Mouse (Mus musculus) heart, embryonic 15.5 days (tissue): ENCODE results near the gene Pex11a. TPM values are rescaled to one million over a fixed set of nuclear protein-coding genes. Genes with fewer than 3 reads are reported as not detected.
A peak's percentile ranks its signal among the peaks of the same experiment; 100 is the strongest.
"Not testable (repeated sequence)": the region's sequence is repeated elsewhere in the genome, so short reads cannot be mapped to it uniquely, and the experiment has no call there.

Experiments
- ATAC-seq: fragments of 200-750 bp; cut with Nextera tagmentation; replicated peaks from 2 replicates; pipeline ENCODE4 v1.8.0; 2017; ENCODE audit warnings: low read depth, moderate TSS enrichment; ENCODE audit not compliant: insufficient number of reproducible peaks, insufficient read depth, low FRiP score
- H3K27ac ChIP-seq: fragments of 300-500 bp; sonication (generic); 2 replicates; pipeline ENCODE4 v1.5.1; 2015; ENCODE audit warnings: mild to moderate bottlenecking, inconsistent platforms
- H3K27me3 ChIP-seq: fragments of 300-500 bp; sonication (generic); 2 replicates; pipeline ENCODE4 v1.6.1; 2015; ENCODE audit warnings: inconsistent platforms
- H3K36me3 ChIP-seq: fragments of 300-500 bp; sonication (generic); 2 replicates; pipeline ENCODE4 v1.6.1; 2015; ENCODE audit warnings: mild to moderate bottlenecking, inconsistent platforms
- H3K4me1 ChIP-seq: fragments of 300-500 bp; sonication (generic); replicated peaks from 2 replicates; pipeline ENCODE4 v1.6.1; 2015; ENCODE audit warnings: inconsistent platforms
- H3K4me2 ChIP-seq: fragments of 300-500 bp; sonication (generic); 2 replicates; pipeline ENCODE4 v1.6.1; 2015; ENCODE audit warnings: inconsistent platforms, mild to moderate bottlenecking, moderate library complexity
- H3K4me3 ChIP-seq: fragments of 300-500 bp; sonication (generic); 2 replicates; pipeline ENCODE4 v1.5.1; 2015; ENCODE audit warnings: mild to moderate bottlenecking, inconsistent platforms
- H3K9ac ChIP-seq: fragments of 300-500 bp; sonication (generic); 2 replicates; pipeline ENCODE4 v1.6.1; 2015; ENCODE audit warnings: mild to moderate bottlenecking, inconsistent platforms
- H3K9me3 ChIP-seq: fragments of 300-500 bp; sonication (generic); replicated peaks from 2 replicates; pipeline ENCODE4 v1.6.1; 2016; ENCODE audit warnings: inconsistent platforms
- WGBS: fragments of 180-500 bp; shearing (Covaris S2); methylation state at CpG from one replicate; pipeline ENCODE4 v1.1.7; 2015; ENCODE audit warnings: mixed read lengths; 5-methylcytosine and 5-hydroxymethylcytosine counted together
- polyA plus RNA-seq: library from polyadenylated mRNA; unstranded; fragments of >200 nt; fragmentation: Nextera tagmentation; extraction: Ambion mirVana; gene quantifications from 2 replicates; pipeline ENCODE4 v1.2.1, GENCODE M21; 2015

Gene Pex11a
- polyA plus RNA-seq = 5.9 and 8.6 TPM in 2 replicates

GRCm38 (mm10) chr7:79742659-79743536 lies at the start of gene Pex11a, which contains the start of gene Wdr93:
Gene Pex11a, minus strand, starts transcription at chr7:79743131.
Gene Wdr93, plus strand, starts transcription at chr7:79743163.
- peak within 1 kb of the TSS; percentile 79 for H3K9ac ChIP-seq
- H3K4me1 ChIP-seq = peaks cover 4% of the 10 kb centered on the region; the same call in 1 of the 2 replicates
- WGBS = 3% methylated on average over 46 of the region's 46 CpGs
- H3K4me3 ChIP-seq = peak within 1 kb of the TSS; percentile 77
- H3K4me2 ChIP-seq = peak within 1 kb of the TSS; percentile 98
- no peaks in the 10 kb centered on the region for H3K27me3 ChIP-seq
- peak; percentile 43; the same call in 1 of the 2 replicates for ATAC-seq
- H3K36me3 ChIP-seq = no peaks in the 10 kb centered on the region
- no peak within 1 kb of the TSS for H3K27ac ChIP-seq
- no peaks in the 10 kb centered on the region for H3K9me3 ChIP-seq

- ATAC-seq, H3K4me3 ChIP-seq, H3K9ac ChIP-seq, H3K9me3 ChIP-seq, H3K27ac ChIP-seq, H3K36me3 ChIP-seq, H3K4me2 ChIP-seq: not testable (repeated sequence)
- peaks cover 21% of the 10 kb centered on the region for H3K4me1 ChIP-seq
- H3K27me3 ChIP-seq = peaks cover 65% of the 10 kb centered on the region
- 54% methylated on average over 2 of the region's 2 CpGs for WGBS
Measured at GRCm38 (mm10) chr7:79789812-79790211, 46.9 kb upstream of the Pex11a start.

- no peak overlapping the region for H3K27ac ChIP-seq
- peaks cover 7% of the 10 kb centered on the region for H3K4me1 ChIP-seq
- H3K9me3 ChIP-seq = no peaks in the 10 kb centered on the region
- ATAC-seq = peak; percentile 12; the same call in 1 of the 2 replicates
- WGBS = 16% methylated on average over 6 of the region's 6 CpGs
- H3K27me3 ChIP-seq = peaks cover 31% of the 10 kb centered on the region
- no peak overlapping the region for H3K4me2 ChIP-seq
- H3K36me3 ChIP-seq = no peaks in the 10 kb centered on the region
- H3K9ac ChIP-seq = no peak overlapping the region
- no peak overlapping the region for H3K4me3 ChIP-seq
Measured at GRCm38 (mm10) chr7:79786295-79786694, 43.4 kb upstream of the Pex11a start.

GRCm38 (mm10) chr7:79782516-79782855 lies 39.6 kb upstream of the Pex11a start:
- no peak overlapping the region for H3K9ac ChIP-seq
- peaks cover 4% of the 10 kb centered on the region for H3K27me3 ChIP-seq
- no peak overlapping the region for H3K4me3 ChIP-seq
- no peaks in the 10 kb centered on the region for H3K36me3 ChIP-seq
- H3K4me2 ChIP-seq = no peak overlapping the region
- no peak overlapping the region for H3K27ac ChIP-seq
- no peaks in the 10 kb centered on the region for H3K9me3 ChIP-seq
- ATAC-seq = no peak
- 73% methylated on average over 2 of the region's 2 CpGs for WGBS
- H3K4me1 ChIP-seq = peaks cover 15% of the 10 kb centered on the region

- no peak overlapping the region for H3K4me2 ChIP-seq
- H3K27ac ChIP-seq = no peak overlapping the region
- peaks cover 15% of the 10 kb centered on the region for H3K4me1 ChIP-seq
- H3K9me3 ChIP-seq = no peaks in the 10 kb centered on the region
- no peak overlapping the region for H3K4me3 ChIP-seq
- no peak overlapping the region for H3K9ac ChIP-seq
- WGBS = 75% methylated on average over 11 of the region's 11 CpGs
- no peaks in the 10 kb centered on the region for H3K27me3 ChIP-seq
- no peak for ATAC-seq
- H3K36me3 ChIP-seq = no peaks in the 10 kb centered on the region
Measured at GRCm38 (mm10) chr7:79781826-79782515, 39.0 kb upstream of the Pex11a start.

GRCm38 (mm10) chr7:79780647-79781626 lies 38.0 kb upstream of the Pex11a start:
- Histone ChIP-seq H3K4me1 (peaks cover 12% of the 10 kb centered on the region), H3K9me3 (no peaks in the 10 kb centered on the region), H3K4me3 (peak overlapping the region; percentile 43), H3K9ac (peak overlapping the region; percentile 25), H3K27me3 (no peaks in the 10 kb centered on the region), H3K27ac (no peak overlapping the region), H3K36me3 (no peaks in the 10 kb centered on the region), H3K4me2 (peak overlapping the region; percentile 67)
- 24% methylated on average over 16 of the region's 16 CpGs for WGBS
- peak; percentile 60 for ATAC-seq

GRCm38 (mm10) chr7:79771561-79772512 lies 28.9 kb upstream of the Pex11a start:
- peaks cover 11% of the 10 kb centered on the region for H3K4me1 ChIP-seq
- H3K4me3 ChIP-seq = no peak overlapping the region
- WGBS = 35% methylated on average over 15 of the region's 15 CpGs
- H3K4me2 ChIP-seq = peak overlapping the region; percentile 15; the same call in 1 of the 2 replicates
- ATAC-seq = peak; percentile 58; the same call in 1 of the 2 replicates
- no peaks in the 10 kb centered on the region for H3K9me3 ChIP-seq
- no peaks in the 10 kb centered on the region for H3K27me3 ChIP-seq
- peak overlapping the region; percentile 33; the same call in 1 of the 2 replicates for H3K9ac ChIP-seq
- H3K27ac ChIP-seq = peak overlapping the region; percentile 69
- no peaks in the 10 kb centered on the region for H3K36me3 ChIP-seq

GRCm38 (mm10) chr7:79769664-79770063 lies 26.7 kb upstream of the Pex11a start:
- Histone ChIP-seq H3K27me3 (no peaks in the 10 kb centered on the region), H3K36me3 (no peaks in the 10 kb centered on the region), H3K9me3 (no peaks in the 10 kb centered on the region), H3K4me1 (peaks cover 11% of the 10 kb centered on the region), H3K9ac (no peak overlapping the region), H3K4me3 (no peak overlapping the region), H3K27ac (no peak overlapping the region), H3K4me2 (no peak overlapping the region)
- ATAC-seq = no peak
- 79% methylated on average over 3 of the region's 3 CpGs for WGBS

GRCm38 (mm10) chr7:79765991-79766390 lies 23.1 kb upstream of the Pex11a start:
- Histone ChIP-seq H3K36me3 (no peaks in the 10 kb centered on the region), H3K27ac (no peak overlapping the region), H3K4me1 (peaks cover under 1% of the 10 kb centered on the region; the same call in 1 of the 2 replicates), H3K4me2 (no peak overlapping the region), H3K27me3 (no peaks in the 10 kb centered on the region), H3K9me3 (no peaks in the 10 kb centered on the region), H3K4me3 (no peak overlapping the region), H3K9ac (no peak overlapping the region)
- ATAC-seq = no peak
- WGBS = 39% methylated on average over 1 of the region's 1 CpGs

GRCm38 (mm10) chr7:79762106-79762505 lies 19.2 kb upstream of the Pex11a start:
- Histone ChIP-seq H3K36me3 (no peaks in the 10 kb centered on the region), H3K4me1 (no peaks in the 10 kb centered on the region), H3K27ac (no peak overlapping the region), H3K4me2 (no peak overlapping the region), H3K27me3 (no peaks in the 10 kb centered on the region), H3K4me3 (no peak overlapping the region), H3K9ac (no peak overlapping the region), H3K9me3 (no peaks in the 10 kb centered on the region)
- whole genome bisulfite sequencing = 72% methylated on average over 8 of the region's 8 CpGs
- ATAC-seq = no peak
